Mouse (Mus musculus) activated CD4-positive, CD25-positive, alpha-beta regulatory T cell, adult 4 months (primary cell): ENCODE measurements around the gene Por. TPM values are rescaled to one million over a fixed set of nuclear protein-coding genes. Genes with fewer than 3 reads are reported as not detected.

Experiments used
- ATAC-seq: one replicate; pipeline ENCODE4 v1.8.0; 2017
- polyA plus RNA-seq, 2 experiments: library from polyadenylated mRNA; unstranded; fragments of 100-300 nt; shearing (Covaris generic); gene quantifications; one replicate each; pipeline ENCODE4 v1.2.1; 2017

The Por gene
- polyA plus RNA-seq, 2 experiments from 2014 or later = 15.7 to 21.9 TPM

- no peak for ATAC-seq
Observed at GRCm38 (mm10) chr5:135728361-135728760, 58.5 kb downstream of the Por start.

GRCm38 (mm10) chr5:135729351-135729750 lies 59.5 kb downstream of the Por start:
- no peak for ATAC-seq

GRCm38 (mm10) chr5:135730278-135730677 lies 60.4 kb downstream of the Por start:
- no peak for ATAC-seq

GRCm38 (mm10) chr5:135730916-135731315 lies 61.1 kb downstream of the Por start:
- ATAC-seq = no peak

GRCm38 (mm10) chr5:135731322-135731721 lies 61.5 kb downstream of the Por start:
- ATAC-seq = no peak

GRCm38 (mm10) chr5:135733071-135733470 lies 63.2 kb downstream of the Por start:
- ATAC-seq = no peak

GRCm38 (mm10) chr5:135734057-135734680 lies 64.3 kb downstream of the Por start:
- no peak for ATAC-seq

- no peak for ATAC-seq
Observed at GRCm38 (mm10) chr5:135735741-135736140, 65.9 kb downstream of the Por start.

GRCm38 (mm10) chr5:135736544-135736943 lies 66.7 kb downstream of the Por start:
- no peak for ATAC-seq

GRCm38 (mm10) chr5:135737154-135737553 lies 67.3 kb downstream of the Por start:
- no peak for ATAC-seq

GRCm38 (mm10) chr5:135738266-135738665 lies 68.4 kb downstream of the Por start:
- ATAC-seq = no peak

GRCm38 (mm10) chr5:135742156-135742555 lies 72.3 kb downstream of the Por start:
- ATAC-seq = no peak

- no peak for ATAC-seq
Observed at GRCm38 (mm10) chr5:135742941-135743740, 73.3 kb downstream of the Por start.

- peak; percentile 99 for ATAC-seq
Observed at GRCm38 (mm10) chr5:135743741-135744609, 74.1 kb downstream of the Por start, which contains the start of gene Tmem120a. Gene Tmem120a, minus strand, starts transcription at chr5:135744448.

- ATAC-seq = no peak
Observed at GRCm38 (mm10) chr5:135744742-135745141, 74.9 kb downstream of the Por start.

- no peak for ATAC-seq
Observed at GRCm38 (mm10) chr5:135751041-135751440, 81.2 kb downstream of the Por start.

- no peak for ATAC-seq
Observed at GRCm38 (mm10) chr5:135751595-135751994, 81.8 kb downstream of the Por start.

- ATAC-seq = no peak
Observed at GRCm38 (mm10) chr5:135761881-135762280, 92.0 kb downstream of the Por start.

GRCm38 (mm10) chr5:135763526-135763925 lies 93.7 kb downstream of the Por start:
- peak; percentile 46 for ATAC-seq

- no peak for ATAC-seq
Observed at GRCm38 (mm10) chr5:135764971-135765370, 95.1 kb downstream of the Por start.

GRCm38 (mm10) chr5:135772519-135772918 lies 102.7 kb downstream of the Por start:
- ATAC-seq = no peak

GRCm38 (mm10) chr5:135776546-135776945 lies 106.7 kb downstream of the Por start:
- ATAC-seq = no peak
